Mouse (Mus musculus): Measurements from ENCODE around the gene Parp16.
"Not testable (repeated sequence)": the region's sequence is repeated elsewhere in the genome, so short reads cannot be mapped to it uniquely, and the experiment has no call there.

The Parp16 gene

GRCm38 (mm10) chr9:65243249-65243648 lies 48.1 kb downstream of the Parp16 start:
- DNase-seq = no peak

GRCm38 (mm10) chr9:65244036-65244806 lies 49.1 kb downstream of the Parp16 start:
- DNase-seq = no peak

- no peak for DNase-seq
Observed at GRCm38 (mm10) chr9:65247502-65248376, 52.6 kb downstream of the Parp16 start.

- no peak for DNase-seq
Observed at GRCm38 (mm10) chr9:65248377-65248690, 53.2 kb downstream of the Parp16 start.

- DNase-seq = no peak
Observed at GRCm38 (mm10) chr9:65252026-65252425, 56.9 kb downstream of the Parp16 start.

- no peak for DNase-seq
Observed at GRCm38 (mm10) chr9:65255906-65256600, 60.9 kb downstream of the Parp16 start.

GRCm38 (mm10) chr9:65257218-65257910 lies 62.2 kb downstream of the Parp16 start:
- no peak for DNase-seq

GRCm38 (mm10) chr9:65259366-65259765 lies 64.2 kb downstream of the Parp16 start:
- no peak for DNase-seq

GRCm38 (mm10) chr9:65261591-65262230 lies 66.6 kb downstream of the Parp16 start:
- DNase-seq = no peak

- DNase-seq = no peak
Observed at GRCm38 (mm10) chr9:65262641-65263120, 67.5 kb downstream of the Parp16 start.

- no peak for DNase-seq
Observed at GRCm38 (mm10) chr9:65264959-65265358, 69.8 kb downstream of the Parp16 start, which contains the start of gene Cilp. Gene Cilp (plus strand): TSS chr9:65265180.

GRCm38 (mm10) chr9:65267742-65268515 lies 72.8 kb downstream of the Parp16 start:
- no peak for DNase-seq

GRCm38 (mm10) chr9:65273048-65273809 lies 78.1 kb downstream of the Parp16 start:
- no peak for DNase-seq

- no peak for DNase-seq
Observed at GRCm38 (mm10) chr9:65273873-65274272, 78.7 kb downstream of the Parp16 start.

- DNase-seq = not testable (repeated sequence)
Observed at GRCm38 (mm10) chr9:65274851-65275250, 79.7 kb downstream of the Parp16 start.

- DNase-seq = no peak
Observed at GRCm38 (mm10) chr9:65275810-65276530, 80.8 kb downstream of the Parp16 start.

GRCm38 (mm10) chr9:65281536-65282151 lies 86.5 kb downstream of the Parp16 start:
- DNase-seq = no peak

GRCm38 (mm10) chr9:65283301-65283700 lies 88.1 kb downstream of the Parp16 start:
- no peak for DNase-seq

GRCm38 (mm10) chr9:65288252-65288651 lies 93.1 kb downstream of the Parp16 start:
- not testable (repeated sequence) for DNase-seq
